Mouse (Mus musculus): ENCODE measurements around the gene Grip1. TPM values are rescaled to one million over a fixed set of nuclear protein-coding genes. Genes with fewer than 3 reads are reported as not detected.
"Not testable (repeated sequence)": the region's sequence is repeated elsewhere in the genome, so short reads cannot be mapped to it uniquely, and the experiment has no call there.

Grip1 gene
- polyA plus RNA-seq, 1 experiment from 2014 or later: 4.8 TPM

DNA sequence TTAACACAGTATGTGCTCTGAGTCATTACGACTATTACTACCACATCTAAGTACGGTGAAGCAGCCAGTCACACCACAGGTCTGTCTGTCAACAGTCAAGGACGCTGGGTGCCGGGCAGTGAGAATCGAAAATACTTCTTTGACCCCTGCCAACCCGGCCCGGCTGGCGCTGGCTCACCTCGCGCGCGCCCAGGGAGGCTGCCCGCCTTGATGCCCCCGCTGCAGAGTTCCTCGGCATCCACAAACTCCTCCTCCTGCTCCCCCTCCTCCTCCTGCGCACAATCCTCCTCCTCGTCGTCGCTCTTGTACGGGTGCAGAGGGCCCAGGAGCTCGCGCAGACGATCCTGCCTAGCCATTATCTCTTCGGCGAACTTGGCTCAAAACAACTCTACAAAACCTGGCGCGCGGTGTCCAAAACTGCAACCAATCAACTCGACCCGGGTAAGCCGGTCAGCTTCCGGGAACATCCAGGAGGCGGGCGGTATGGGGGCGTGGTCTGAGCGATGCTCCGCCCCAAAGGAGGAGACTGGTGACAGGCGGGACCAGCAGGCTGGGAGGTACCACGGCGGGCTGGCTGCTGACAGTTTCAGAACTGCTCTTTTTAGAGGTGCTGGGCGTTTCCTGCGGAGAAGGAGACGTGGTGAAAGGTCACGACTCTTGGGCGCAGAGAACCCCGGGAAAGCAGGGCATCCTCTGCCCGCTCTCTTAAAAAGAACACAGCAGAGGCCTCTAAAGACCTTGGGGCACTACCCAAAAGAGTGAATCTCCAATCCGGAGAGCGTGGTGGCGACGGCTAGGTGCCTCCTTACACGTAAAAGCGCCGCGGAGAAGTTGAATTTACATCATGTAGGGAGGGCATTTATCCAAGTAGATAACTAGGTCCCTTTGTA, 659.1 kb downstream of the Grip1 start, which contains the start of gene Helb:
Gene Helb (minus strand): TSS at position 481 of the 890 bp plus-strand sequence.
- H3K4me2 ChIP-seq (replicated peaks): peak within 1 kb of the TSS; percentile 63
- ATAC-seq (ENCODE audit: insufficient number of reproducible peaks, low FRiP score, low TSS enrichment, low read depth): peak; percentile 99
- peak within 1 kb of the TSS; percentile 35; the same call in 1 of the 2 replicates for H3K9ac ChIP-seq
- peaks cover 3% of the 10 kb centered on the region; the same call in 1 of the 2 replicates for H3K36me3 ChIP-seq
- H3K9me3 ChIP-seq (replicated peaks): no peaks in the 10 kb centered on the region
- H3K4me3 ChIP-seq (replicated peaks): peak within 1 kb of the TSS; percentile 70
- peaks cover 2% of the 10 kb centered on the region; the same call in 1 of the 2 replicates for H3K4me1 ChIP-seq
- H3K27me3 ChIP-seq: no peaks in the 10 kb centered on the region
- under 1% methylated on average over 55 of the region's 55 CpGs for WGBS
- H3K27ac ChIP-seq (replicated peaks): peak within 1 kb of the TSS; percentile 85

DNA sequence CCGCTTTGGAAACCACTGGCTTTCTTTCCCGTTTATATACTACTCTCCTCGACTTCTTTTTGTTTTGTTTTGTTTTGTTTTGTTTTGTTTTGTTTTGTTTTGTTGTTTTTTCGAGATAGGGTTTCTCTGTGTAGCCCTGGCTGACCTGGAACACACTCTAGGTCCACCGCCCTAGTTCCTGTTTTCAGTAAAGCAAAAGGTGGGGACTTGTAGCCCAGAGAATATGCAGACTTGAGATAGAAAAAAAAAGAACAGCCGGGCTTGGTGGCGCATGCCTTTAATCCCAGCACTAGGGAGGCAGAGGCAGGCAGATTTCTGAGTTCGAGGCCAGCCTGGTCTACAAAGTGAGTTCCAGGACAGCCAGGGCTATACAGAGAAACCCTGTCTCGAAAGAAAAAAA, 659.9 kb downstream of the Grip1 start:
- H3K9ac ChIP-seq; H3K27ac ChIP-seq (replicated peaks); H3K9me3 ChIP-seq (replicated peaks); ATAC-seq (ENCODE audit: insufficient number of reproducible peaks, low FRiP score, low TSS enrichment, low read depth); H3K27me3 ChIP-seq; H3K4me1 ChIP-seq; H3K36me3 ChIP-seq: not testable (repeated sequence)
- H3K4me2 ChIP-seq (replicated peaks): peak overlapping the region; percentile 63
- WGBS: 68% methylated on average over 9 of the region's 9 CpGs
- H3K4me3 ChIP-seq (replicated peaks): peak overlapping the region; percentile 70

- Histone ChIP-seq H3K9me3 (replicated peaks) (no peaks in the 10 kb centered on the region), H3K4me2 (replicated peaks) (no peak overlapping the region), H3K36me3 (no peaks in the 10 kb centered on the region), H3K9ac (no peak overlapping the region), H3K4me1 (peaks cover 2% of the 10 kb centered on the region; the same call in 1 of the 2 replicates), H3K4me3 (replicated peaks) (no peak overlapping the region), H3K27me3 (no peaks in the 10 kb centered on the region), H3K27ac (replicated peaks) (no peak overlapping the region)
- WGBS: 68% methylated on average over 6 of the region's 6 CpGs
- ATAC-seq (ENCODE audit: insufficient number of reproducible peaks, low FRiP score, low TSS enrichment, low read depth): no peak
Observed at GRCm38 (mm10) chr10:120113980-120114379, 660.4 kb downstream of the Grip1 start.

- Histone ChIP-seq H3K4me2 (replicated peaks) (no peak overlapping the region), H3K27me3 (no peaks in the 10 kb centered on the region), H3K9ac (no peak overlapping the region), H3K4me3 (replicated peaks) (no peak overlapping the region), H3K4me1 (peaks cover 2% of the 10 kb centered on the region; the same call in 1 of the 2 replicates), H3K27ac (replicated peaks) (no peak overlapping the region), H3K9me3 (replicated peaks) (no peaks in the 10 kb centered on the region), H3K36me3 (no peaks in the 10 kb centered on the region)
- ATAC-seq (ENCODE audit: insufficient number of reproducible peaks, low FRiP score, low TSS enrichment, low read depth): no peak
- 50% methylated on average over 7 of the region's 7 CpGs for WGBS
Observed at GRCm38 (mm10) chr10:120114493-120114892, 660.9 kb downstream of the Grip1 start.

DNA sequence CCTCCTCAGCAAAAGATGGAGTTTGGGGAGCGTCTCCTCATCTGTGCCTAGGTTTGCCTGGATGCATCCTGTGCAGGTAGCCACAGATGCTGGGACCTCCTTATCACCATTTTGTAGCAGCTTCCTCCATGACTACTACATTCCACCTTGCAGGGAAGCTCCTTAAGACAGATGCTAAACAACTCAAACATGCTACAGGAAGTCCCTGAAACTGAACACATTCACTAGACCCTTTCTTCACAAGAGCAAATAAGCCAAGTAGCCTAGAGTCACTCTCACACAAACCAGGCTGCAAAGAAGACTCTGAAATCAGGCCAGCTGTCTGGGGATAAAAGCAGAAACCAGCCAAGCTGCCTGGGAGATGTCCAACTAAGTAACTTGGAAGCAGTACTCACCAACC, 661.6 kb downstream of the Grip1 start:
- Histone ChIP-seq H3K27ac (replicated peaks) (no peak overlapping the region), H3K4me3 (replicated peaks) (no peak overlapping the region), H3K27me3 (no peaks in the 10 kb centered on the region), H3K9me3 (replicated peaks) (no peaks in the 10 kb centered on the region), H3K36me3 (no peaks in the 10 kb centered on the region), H3K4me1 (peaks cover 2% of the 10 kb centered on the region; the same call in 1 of the 2 replicates), H3K4me2 (replicated peaks) (no peak overlapping the region), H3K9ac (no peak overlapping the region)
- ATAC-seq (ENCODE audit: insufficient number of reproducible peaks, low FRiP score, low TSS enrichment, low read depth): no peak
- 96% methylated on average over 1 of the region's 1 CpGs for WGBS

- Histone ChIP-seq H3K9me3 (replicated peaks) (no peaks in the 10 kb centered on the region), H3K9ac (no peak overlapping the region), H3K27me3 (0 out of 2 replicates have a peak, but pooled peaks cover 2% of the 10 kb centered on the region), H3K36me3 (no peaks in the 10 kb centered on the region), H3K4me3 (replicated peaks) (no peak overlapping the region), H3K4me1 (no peaks in the 10 kb centered on the region), H3K27ac (replicated peaks) (no peak overlapping the region), H3K4me2 (replicated peaks) (no peak overlapping the region)
- ATAC-seq (ENCODE audit: insufficient number of reproducible peaks, low FRiP score, low TSS enrichment, low read depth): no peak
- WGBS: 84% methylated on average over 3 of the region's 3 CpGs
Observed at GRCm38 (mm10) chr10:120123721-120124120, 670.1 kb downstream of the Grip1 start.

DNA sequence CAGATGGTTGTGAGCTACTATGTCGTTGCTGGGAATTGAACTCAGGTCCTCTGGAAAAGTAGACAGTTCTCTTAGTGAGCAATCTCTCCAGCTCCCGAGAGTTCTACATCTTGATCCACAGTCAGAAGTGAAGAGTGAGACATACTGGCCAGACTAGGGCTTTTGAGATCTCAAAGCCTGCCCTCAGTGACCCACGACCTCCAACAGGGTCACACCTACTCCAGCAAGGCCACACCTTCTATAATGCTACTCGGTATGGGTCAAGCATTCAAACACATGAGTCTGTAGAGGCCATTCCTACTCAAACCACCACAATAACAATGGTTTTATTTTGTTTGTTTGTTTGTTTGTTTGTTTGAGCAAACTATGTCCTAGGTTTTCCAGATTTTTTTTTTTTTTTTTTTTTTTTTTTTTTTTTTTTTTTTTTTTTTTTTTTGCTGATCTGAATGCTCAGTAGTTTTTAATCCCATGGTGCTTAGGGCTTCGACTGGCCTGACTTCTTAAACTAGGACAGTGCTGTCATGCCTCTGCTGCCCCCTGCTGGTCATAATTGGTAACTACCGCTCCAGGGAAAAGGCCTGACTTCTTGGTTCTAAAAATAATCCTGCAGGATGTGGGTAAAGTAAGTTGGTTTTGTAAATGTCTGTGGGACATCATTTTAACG, 671.3 kb downstream of the Grip1 start:
- Histone ChIP-seq H3K9ac (no peak overlapping the region), H3K4me3 (replicated peaks) (no peak overlapping the region), H3K36me3 (no peaks in the 10 kb centered on the region), H3K9me3 (replicated peaks) (no peaks in the 10 kb centered on the region), H3K4me2 (replicated peaks) (no peak overlapping the region), H3K27me3 (0 out of 2 replicates have a peak, but pooled peaks cover 2% of the 10 kb centered on the region), H3K27ac (replicated peaks) (no peak overlapping the region), H3K4me1 (no peaks in the 10 kb centered on the region)
- no peak for ATAC-seq (ENCODE audit: insufficient number of reproducible peaks, low FRiP score, low TSS enrichment, low read depth)
- WGBS: 50% methylated on average over 7 of the region's 7 CpGs

GRCm38 (mm10) chr10:120125465-120125857, 671.8 kb downstream of the Grip1 start:
- ATAC-seq (ENCODE audit: insufficient number of reproducible peaks, low FRiP score, low TSS enrichment, low read depth): no peak
- Histone ChIP-seq H3K9ac (no peak overlapping the region), H3K36me3 (no peaks in the 10 kb centered on the region), H3K27ac (replicated peaks) (no peak overlapping the region), H3K4me3 (replicated peaks) (no peak overlapping the region), H3K4me1 (no peaks in the 10 kb centered on the region), H3K27me3 (0 out of 2 replicates have a peak, but pooled peaks cover 2% of the 10 kb centered on the region), H3K9me3 (replicated peaks) (no peaks in the 10 kb centered on the region), H3K4me2 (replicated peaks) (no peak overlapping the region)
- 71% methylated on average over 10 of the region's 10 CpGs for WGBS

GRCm38 (mm10) chr10:120128601-120129277, 675.1 kb downstream of the Grip1 start:
- H3K4me2 ChIP-seq (replicated peaks): no peak overlapping the region
- H3K36me3 ChIP-seq: no peaks in the 10 kb centered on the region
- H3K4me3 ChIP-seq (replicated peaks): no peak overlapping the region
- H3K9ac ChIP-seq: no peak overlapping the region
- H3K27ac ChIP-seq (replicated peaks): no peak overlapping the region
- 0 out of 2 replicates have a peak, but pooled peaks cover 5% of the 10 kb centered on the region for H3K27me3 ChIP-seq
- no peaks in the 10 kb centered on the region for H3K4me1 ChIP-seq
- ATAC-seq (ENCODE audit: insufficient number of reproducible peaks, low FRiP score, low TSS enrichment, low read depth): no peak
- 43% methylated on average over 13 of the region's 13 CpGs for WGBS
- no peaks in the 10 kb centered on the region for H3K9me3 ChIP-seq (replicated peaks)

DNA sequence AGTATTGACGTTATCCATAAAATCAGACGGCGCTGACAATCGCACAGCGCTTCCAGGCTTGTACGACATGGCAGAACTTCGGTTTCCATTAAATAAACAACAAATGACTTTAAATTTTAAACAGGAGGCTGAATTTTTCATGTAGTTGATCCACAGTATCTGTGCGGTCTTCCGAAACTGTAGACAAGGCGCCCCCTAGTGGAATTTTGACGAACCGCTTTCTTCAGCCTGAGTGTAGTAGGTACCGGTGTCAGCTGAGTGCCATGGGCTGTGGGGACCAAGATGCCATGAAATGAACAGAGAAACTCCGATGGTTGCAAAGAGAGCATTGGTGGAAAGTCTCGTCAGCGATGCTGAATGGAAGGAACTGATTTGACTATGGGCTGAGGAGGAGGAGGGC, 677.0 kb downstream of the Grip1 start:
- H3K9ac ChIP-seq: no peak overlapping the region
- no peak overlapping the region for H3K4me3 ChIP-seq (replicated peaks)
- no peaks in the 10 kb centered on the region for H3K4me1 ChIP-seq
- no peaks in the 10 kb centered on the region for H3K9me3 ChIP-seq (replicated peaks)
- 0 out of 2 replicates have a peak, but pooled peaks cover 5% of the 10 kb centered on the region for H3K27me3 ChIP-seq
- no peak overlapping the region for H3K4me2 ChIP-seq (replicated peaks)
- ATAC-seq (ENCODE audit: insufficient number of reproducible peaks, low FRiP score, low TSS enrichment, low read depth): no peak
- no peak overlapping the region for H3K27ac ChIP-seq (replicated peaks)
- no peaks in the 10 kb centered on the region for H3K36me3 ChIP-seq
- 56% methylated on average over 16 of the region's 16 CpGs for WGBS

DNA sequence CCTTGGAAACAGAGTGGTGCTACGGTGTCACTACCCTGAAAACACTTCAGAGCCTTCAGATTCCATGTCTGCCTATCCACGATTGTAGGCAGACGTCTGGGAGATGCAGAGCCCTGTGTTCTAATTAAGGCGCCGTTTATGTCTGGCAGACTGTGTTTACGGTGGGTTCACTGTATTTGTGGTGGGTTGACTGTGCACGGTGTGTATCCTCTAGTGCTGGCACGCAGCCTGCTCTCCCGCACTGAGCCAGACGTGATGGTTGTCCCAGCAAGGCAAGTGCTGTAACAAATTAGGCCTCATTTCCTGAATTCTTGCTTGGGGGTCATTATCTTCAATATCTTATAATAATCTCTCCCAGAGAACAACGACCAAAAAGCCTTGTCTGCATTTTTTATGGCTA, 680.1 kb downstream of the Grip1 start:
- 0 out of 2 replicates have a peak, but pooled peaks cover 3% of the 10 kb centered on the region for H3K27me3 ChIP-seq
- no peak overlapping the region for H3K4me3 ChIP-seq (replicated peaks)
- H3K36me3 ChIP-seq: no peaks in the 10 kb centered on the region
- no peak overlapping the region for H3K9ac ChIP-seq
- no peak for ATAC-seq (ENCODE audit: insufficient number of reproducible peaks, low FRiP score, low TSS enrichment, low read depth)
- no peak overlapping the region for H3K4me2 ChIP-seq (replicated peaks)
- 32% methylated on average over 11 of the region's 11 CpGs for WGBS
- no peak overlapping the region for H3K27ac ChIP-seq (replicated peaks)
- H3K4me1 ChIP-seq: no peaks in the 10 kb centered on the region
- H3K9me3 ChIP-seq (replicated peaks): no peaks in the 10 kb centered on the region
